Mouse (Mus musculus) intestine, postnatal 0 days (tissue): ENCODE results near the gene Bnip1. TPM values are rescaled to one million over a fixed set of nuclear protein-coding genes. Genes with fewer than 3 reads are reported as not detected.

Experiments
- ATAC-seq: fragments of 200-750 bp; cut with Nextera tagmentation; 2 replicates; pipeline ENCODE4 v1.8.0; 2017; ENCODE audit warnings: mild to moderate bottlenecking, moderate TSS enrichment, moderate library complexity
- H3K27ac ChIP-seq: fragments of 300-500 bp; sonication (generic); 2 replicates; pipeline ENCODE4 v1.5.1; 2014; ENCODE audit warnings: mild to moderate bottlenecking, low read depth, low read length, moderate library complexity
- H3K27me3 ChIP-seq: fragments of 300-500 bp; sonication (generic); replicated peaks from 2 replicates; pipeline ENCODE4 v1.6.1; 2014; ENCODE audit warnings: low read length, mixed read lengths; ENCODE audit not compliant: control insufficient read depth, insufficient read depth
- H3K36me3 ChIP-seq: fragments of 300-500 bp; sonication (generic); 2 replicates; pipeline ENCODE4 v1.6.1; 2014; ENCODE audit warnings: mild to moderate bottlenecking, moderate library complexity; ENCODE audit not compliant: control insufficient read depth, insufficient read depth
- H3K4me1 ChIP-seq: fragments of 300-500 bp; sonication (generic); replicated peaks from 2 replicates; pipeline ENCODE4 v1.6.1; 2014; ENCODE audit warnings: antibody characterized with exemption, low read length, mixed read lengths; ENCODE audit not compliant: control insufficient read depth, insufficient read depth
- H3K4me2 ChIP-seq: fragments of 300-500 bp; sonication (generic); replicated peaks from 2 replicates; pipeline ENCODE4 v1.6.1; 2014; ENCODE audit warnings: low read depth, mild to moderate bottlenecking, moderate library complexity
- H3K4me3 ChIP-seq: fragments of 300-500 bp; sonication (generic); 2 replicates; pipeline ENCODE4 v1.5.1; 2014; ENCODE audit warnings: low read depth, low read length
- H3K9ac ChIP-seq: fragments of 300-500 bp; sonication (generic); 2 replicates; pipeline ENCODE4 v1.6.1; 2014; ENCODE audit warnings: mild to moderate bottlenecking, low read depth, low read length
- H3K9me3 ChIP-seq: fragments of 300-500 bp; sonication (generic); 2 replicates; pipeline ENCODE4 v1.6.1; 2016; ENCODE audit warnings: mixed run types; ENCODE audit not compliant: control insufficient read depth
- CTCF ChIP-seq: sonication (generic); IDR thresholded peaks from 2 replicates; pipeline ENCODE4 v1.5.1; 2016; ENCODE audit warnings: low read depth, mild to moderate bottlenecking, control low read depth, antibody characterized with exemption, moderate library complexity
- WGBS: fragments of 180-500 bp; shearing (Covaris S2); extraction: QIAGEN DNeasy Blood & Tissue Kit; methylation state at CpG from one replicate; pipeline ENCODE4 v1.1.7; 2014; 5-methylcytosine and 5-hydroxymethylcytosine counted together
- polyA plus RNA-seq: library from polyadenylated mRNA; unstranded; fragments of >200 nt; fragmentation: Nextera tagmentation; extraction: Ambion mirVana; gene quantifications from 2 replicates; pipeline ENCODE4 v1.2.1, GENCODE M21; 2015

Gene Bnip1
- polyA plus RNA-seq, 1 experiment from 2014 or later = 30.7 TPM

GRCm38 (mm10) chr17:26791580-26791979 lies 10.7 kb downstream of the Bnip1 start:
- no peak overlapping the region for H3K9ac ChIP-seq
- no peak for TF ChIP-seq CTCF
- H3K4me2 ChIP-seq = no peak overlapping the region
- no peaks in the 10 kb centered on the region for H3K9me3 ChIP-seq
- no peak overlapping the region for H3K4me3 ChIP-seq
- peaks cover 60% of the 10 kb centered on the region for H3K36me3 ChIP-seq
- WGBS = 80% methylated on average over 7 of the region's 7 CpGs
- no peak for ATAC-seq
- no peak overlapping the region for H3K27ac ChIP-seq
- no peaks in the 10 kb centered on the region for H3K4me1 ChIP-seq
- no peaks in the 10 kb centered on the region for H3K27me3 ChIP-seq

- 88% methylated on average over 15 of the region's 15 CpGs for WGBS
Measured at GRCm38 (mm10) chr17:26792096-26792495, 11.2 kb downstream of the Bnip1 start.

GRCm38 (mm10) chr17:26793068-26793765 lies 12.4 kb downstream of the Bnip1 start:
- no peaks in the 10 kb centered on the region for H3K27me3 ChIP-seq
- 69% methylated on average over 5 of the region's 5 CpGs for WGBS
- no peaks in the 10 kb centered on the region for H3K9me3 ChIP-seq
- no peaks in the 10 kb centered on the region for H3K4me1 ChIP-seq
- ATAC-seq = peak; percentile 77
- TF ChIP-seq CTCF = no peak
- H3K4me3 ChIP-seq = no peak overlapping the region
- no peak overlapping the region for H3K4me2 ChIP-seq
- H3K27ac ChIP-seq = peak overlapping the region; percentile 35
- H3K9ac ChIP-seq = no peak overlapping the region
- H3K36me3 ChIP-seq = peaks cover 48% of the 10 kb centered on the region

More at GRCm38 (mm10) chr17:26792096-26792495, 11.2 kb downstream of the Bnip1 start:
- peaks cover 55% of the 10 kb centered on the region for H3K36me3 ChIP-seq
- no peak overlapping the region for H3K27ac ChIP-seq
- H3K4me2 ChIP-seq = no peak overlapping the region
- H3K4me3 ChIP-seq = no peak overlapping the region
- no peak for ATAC-seq
- H3K27me3 ChIP-seq = no peaks in the 10 kb centered on the region
- no peak for TF ChIP-seq CTCF
- no peak overlapping the region for H3K9ac ChIP-seq
- no peaks in the 10 kb centered on the region for H3K4me1 ChIP-seq
- H3K9me3 ChIP-seq = no peaks in the 10 kb centered on the region

- Histone ChIP-seq H3K9ac (no peak overlapping the region), H3K27ac (no peak overlapping the region), H3K36me3 (peaks cover 33% of the 10 kb centered on the region), H3K9me3 (no peaks in the 10 kb centered on the region), H3K4me2 (no peak overlapping the region), H3K4me3 (no peak overlapping the region), H3K4me1 (no peaks in the 10 kb centered on the region), H3K27me3 (no peaks in the 10 kb centered on the region)
- ATAC-seq = no peak
- WGBS = 15% methylated on average over 3 of the region's 3 CpGs
- TF ChIP-seq CTCF = peak; percentile 89
Measured at GRCm38 (mm10) chr17:26794744-26795143, 13.9 kb downstream of the Bnip1 start.

DNA sequence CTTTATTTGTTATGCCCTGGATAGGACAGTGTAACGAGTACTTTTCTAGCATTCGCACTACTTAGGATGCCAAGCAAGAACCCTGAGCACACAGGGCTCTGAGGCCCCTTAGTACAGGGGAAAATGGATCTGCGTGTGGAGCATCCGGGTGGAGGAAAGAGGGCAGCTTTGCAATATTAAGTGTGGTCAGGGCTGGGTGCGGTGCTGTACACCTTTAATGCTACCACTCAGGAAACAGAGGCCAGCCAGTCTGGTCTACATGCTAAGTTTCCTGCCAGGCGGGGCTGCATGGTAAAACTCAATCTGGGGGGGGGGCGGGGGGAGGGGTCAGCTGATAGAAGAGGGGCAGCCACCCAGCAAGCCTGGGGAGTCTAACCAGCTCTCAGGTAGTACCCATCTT lies 14.5 kb downstream of the Bnip1 start:
- H3K4me3 ChIP-seq = no peak overlapping the region
- WGBS = 77% methylated on average over 7 of the region's 7 CpGs

GRCm38 (mm10) chr17:26797379-26798128 lies 16.7 kb downstream of the Bnip1 start:
- Histone ChIP-seq H3K9ac (no peak overlapping the region), H3K9me3 (no peaks in the 10 kb centered on the region), H3K4me3 (no peak overlapping the region), H3K4me2 (no peak overlapping the region), H3K27ac (no peak overlapping the region), H3K36me3 (0 out of 2 replicates have a peak, but pooled peaks cover 7% of the 10 kb centered on the region), H3K27me3 (no peaks in the 10 kb centered on the region), H3K4me1 (no peaks in the 10 kb centered on the region)
- 70% methylated on average over 6 of the region's 6 CpGs for WGBS
- no peak for TF ChIP-seq CTCF
- no peak for ATAC-seq

More for the DNA sequence above, 14.5 kb downstream of the Bnip1 start:
- peaks cover 28% of the 10 kb centered on the region for H3K36me3 ChIP-seq
- TF ChIP-seq CTCF = no peak
- no peak overlapping the region for H3K9ac ChIP-seq
- H3K9me3 ChIP-seq = no peaks in the 10 kb centered on the region
- H3K4me2 ChIP-seq = no peak overlapping the region
- H3K27me3 ChIP-seq = no peaks in the 10 kb centered on the region
- ATAC-seq = no peak
- H3K4me1 ChIP-seq = no peaks in the 10 kb centered on the region
- H3K27ac ChIP-seq = no peak overlapping the region
